Mouse (Mus musculus) small intestine, adult 2 months (tissue): Measurements from ENCODE around the gene Slc50a1. TPM values are rescaled to one million over a fixed set of nuclear protein-coding genes. Genes with fewer than 3 reads are reported as not detected.
A peak's percentile ranks its signal among the peaks of the same experiment; 100 is the strongest.

Experiments
- H3K27ac ChIP-seq: fragments of 200-500 bp; 2 replicates; pipeline ENCODE4 v1.5.1; 2012; ENCODE audit warnings: low read depth, low read length, control low read depth, inconsistent platforms; ENCODE audit not compliant: insufficient read depth
- H3K27me3 ChIP-seq: fragments of 200-500 bp; 2 replicates; pipeline ENCODE4 v1.6.1; 2012; ENCODE audit warnings: mild to moderate bottlenecking, moderate library complexity, low read length, inconsistent platforms; ENCODE audit not compliant: control insufficient read depth, insufficient read depth
- H3K36me3 ChIP-seq: fragments of 200-500 bp; 2 replicates; pipeline ENCODE4 v1.6.1; 2012; ENCODE audit warnings: mild to moderate bottlenecking, low read length, control low read depth, inconsistent platforms; ENCODE audit not compliant: control insufficient read depth, insufficient read depth
- H3K4me1 ChIP-seq: fragments of 200-500 bp; 2 replicates; pipeline ENCODE4 v1.6.1; 2012; ENCODE audit warnings: low read length, inconsistent platforms, mixed read lengths; ENCODE audit not compliant: control insufficient read depth, insufficient read depth, insufficient read length
- H3K4me3 ChIP-seq: fragments of 200-500 bp; 2 replicates; pipeline ENCODE4 v1.5.1; 2012; ENCODE audit warnings: low read depth, mild to moderate bottlenecking, control low read depth, inconsistent platforms, low read length, moderate library complexity
- CTCF ChIP-seq: fragments of 200-500 bp; IDR thresholded peaks from 2 replicates; pipeline ENCODE4 v1.5.1; 2012; ENCODE audit warnings: low read depth, mild to moderate bottlenecking, control low read depth, inconsistent platforms, low read length, moderate library complexity, mixed read lengths; ENCODE audit not compliant: insufficient replicate concordance, insufficient read length; ENCODE audit errors: extremely low read depth
- POLR2A ChIP-seq: fragments of 200-500 bp; IDR thresholded peaks from 2 replicates; pipeline ENCODE4 v1.6.1; 2012; ENCODE audit warnings: low read depth, mild to moderate bottlenecking, control low read depth, inconsistent platforms, low read length, moderate library complexity
- WGBS: fragments of 180-500 bp; shearing (Covaris S2); methylation state at CpG from one replicate; pipeline ENCODE4 v1.1.7; 2018; 5-methylcytosine and 5-hydroxymethylcytosine counted together
- polyA plus RNA-seq: library from polyadenylated mRNA; depleted of rRNA; stranded (reverse); fragments of >200 nt; gene quantifications from 2 replicates; pipeline ENCODE4 v1.2.3, GENCODE M21; 2012

The Slc50a1 gene
- polyA plus RNA-seq, 1 experiment = 97.3 TPM

GRCm38 (mm10) chr3:89251365-89251895 is 18.9 kb downstream of the Slc50a1 start:
- WGBS = 6% methylated on average over 17 of the region's 17 CpGs
- TF ChIP-seq POLR2A (no peak), CTCF (no peak)
- Histone ChIP-seq H3K4me1 (peaks cover 29% of the 10 kb centered on the region), H3K36me3 (peaks cover 6% of the 10 kb centered on the region; the same call in 1 of the 2 replicates), H3K27me3 (no peaks in the 10 kb centered on the region), H3K27ac (peak overlapping the region; percentile 65), H3K4me3 (peak overlapping the region; percentile 50)

GRCm38 (mm10) chr3:89250435-89251040 is 19.8 kb downstream of the Slc50a1 start:
- no peak overlapping the region for H3K4me3 ChIP-seq
- H3K4me1 ChIP-seq = peaks cover 32% of the 10 kb centered on the region
- H3K27ac ChIP-seq = peak overlapping the region; percentile 50
- H3K36me3 ChIP-seq = peaks cover 6% of the 10 kb centered on the region; the same call in 1 of the 2 replicates
- 19% methylated on average over 7 of the region's 7 CpGs for WGBS
- TF ChIP-seq CTCF = peak; percentile 72; the same call in 1 of the 2 replicates
- no peak for TF ChIP-seq POLR2A
- H3K27me3 ChIP-seq = no peaks in the 10 kb centered on the region

- peaks cover 6% of the 10 kb centered on the region; the same call in 1 of the 2 replicates for H3K36me3 ChIP-seq
- no peak overlapping the region for H3K27ac ChIP-seq
- TF ChIP-seq POLR2A = no peak
- TF ChIP-seq CTCF = no peak
- peak overlapping the region; percentile 11; the same call in 1 of the 2 replicates for H3K4me3 ChIP-seq
- WGBS = 82% methylated on average over 4 of the region's 4 CpGs
- H3K27me3 ChIP-seq = no peaks in the 10 kb centered on the region
- peaks cover 30% of the 10 kb centered on the region for H3K4me1 ChIP-seq
Observed at GRCm38 (mm10) chr3:89247466-89247865, 22.9 kb downstream of the Slc50a1 start.

GRCm38 (mm10) chr3:89246261-89247100 is 23.9 kb downstream of the Slc50a1 start, which contains the start of gene Trim46:
Gene Trim46 (minus strand): TSS chr3:89246309.
- under 1% methylated on average over 42 of the region's 42 CpGs for WGBS

GRCm38 (mm10) chr3:89245688-89246171 is 24.6 kb downstream of the Slc50a1 start, which contains the start of gene Krtcap2:
Gene Krtcap2 (plus strand): TSS chr3:89245966.
- TF ChIP-seq CTCF = no peak; the same call in 1 of the 2 replicates
- TF ChIP-seq POLR2A = no peak
- Histone ChIP-seq H3K4me1 (peaks cover 13% of the 10 kb centered on the region), H3K27ac (peak within 1 kb of the TSS; percentile 57), H3K36me3 (peaks cover 6% of the 10 kb centered on the region; the same call in 1 of the 2 replicates), H3K27me3 (no peaks in the 10 kb centered on the region), H3K4me3 (peak within 1 kb of the TSS; percentile 84)
- WGBS = 4% methylated on average over 20 of the region's 20 CpGs

More at GRCm38 (mm10) chr3:89246261-89247100, 23.9 kb downstream of the Slc50a1 start, which contains the start of gene Trim46:
- peak within 1 kb of the TSS; percentile 57 for H3K27ac ChIP-seq
- peaks cover 6% of the 10 kb centered on the region; the same call in 1 of the 2 replicates for H3K36me3 ChIP-seq
- peak within 1 kb of the TSS; percentile 84 for H3K4me3 ChIP-seq
- TF ChIP-seq CTCF = peak; percentile 91
- 0 out of 2 replicates have a peak, but pooled peaks have one; percentile 28 for TF ChIP-seq POLR2A
- H3K4me1 ChIP-seq = peaks cover 20% of the 10 kb centered on the region
- no peaks in the 10 kb centered on the region for H3K27me3 ChIP-seq

- Histone ChIP-seq H3K4me1 (peaks cover 10% of the 10 kb centered on the region), H3K36me3 (peaks cover 6% of the 10 kb centered on the region; the same call in 1 of the 2 replicates), H3K27ac (no peak overlapping the region), H3K27me3 (no peaks in the 10 kb centered on the region), H3K4me3 (peak overlapping the region; percentile 49)
- TF ChIP-seq POLR2A (no peak), CTCF (no peak; the same call in 1 of the 2 replicates)
- WGBS = 2% methylated on average over 24 of the region's 26 CpGs
Observed at GRCm38 (mm10) chr3:89244982-89245687, 25.2 kb downstream of the Slc50a1 start.
